Mouse (Mus musculus): Measurements from ENCODE around the gene Tmem179.

DNA sequence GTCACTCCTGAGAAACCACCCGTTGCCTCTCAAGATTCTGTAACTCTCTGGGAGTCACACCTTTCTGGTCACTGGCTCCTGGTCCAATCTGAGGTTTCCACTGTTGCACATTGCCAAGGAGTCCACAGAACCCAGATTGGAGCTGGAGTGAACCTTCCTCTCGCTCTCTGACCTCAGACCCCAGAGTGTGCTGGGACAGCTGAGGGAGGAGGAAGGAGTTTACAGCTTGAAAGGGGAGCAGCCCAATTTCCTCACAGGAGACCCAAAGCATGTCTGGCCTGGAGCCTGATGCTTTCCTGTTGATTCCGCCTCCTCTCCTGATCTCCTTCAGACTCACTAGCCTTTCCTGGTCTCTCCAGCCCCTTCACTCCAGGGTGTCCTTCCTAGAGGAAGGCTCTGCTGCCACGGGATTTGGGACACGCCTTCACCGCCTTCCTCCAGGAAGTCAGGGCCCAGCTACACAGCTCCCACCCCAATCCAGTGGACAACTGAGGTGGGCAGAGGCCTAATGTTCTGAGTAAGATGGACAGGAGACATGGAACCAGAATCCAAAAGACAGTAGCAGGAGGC, 60.3 kb downstream of the Tmem179 start:
- TF ChIP-seq CTCF (IDR thresholded peaks at IDR 0.05; ENCODE audit: low read depth, low read length) (no peak), POLR2A (IDR thresholded peaks at IDR 0.05; ENCODE audit: insufficient read depth, low read length) (no peak)

Measured in ES-Bruce4 (cell line).